Mouse (Mus musculus) ES-Bruce4 (cell line): Measurements from ENCODE around the gene Ropn1. TPM values are rescaled to one million over a fixed set of nuclear protein-coding genes. Genes with fewer than 3 reads are reported as not detected.
"Not testable (repeated sequence)": the region's sequence is repeated elsewhere in the genome, so short reads cannot be mapped to it uniquely, and the experiment has no call there.

Source experiments
- H3K27ac ChIP-seq: 2 replicates; pipeline ENCODE4 v1.5.1; 2012; ENCODE audit warnings: low read length, inconsistent platforms; ENCODE audit not compliant: insufficient read depth
- H3K27me3 ChIP-seq: 2 replicates; pipeline ENCODE4 v1.6.1; 2012; ENCODE audit warnings: mild to moderate bottlenecking, low read length, inconsistent platforms; ENCODE audit not compliant: control insufficient read depth, poor library complexity, insufficient read depth, severe bottlenecking
- H3K36me3 ChIP-seq: 2 replicates; pipeline ENCODE4 v1.6.1; 2012; ENCODE audit warnings: inconsistent platforms, mild to moderate bottlenecking, low read length, moderate library complexity; ENCODE audit not compliant: control insufficient read depth, poor library complexity, insufficient read depth, severe bottlenecking
- H3K4me1 ChIP-seq: one replicate; pipeline ENCODE4 v1.8.1; 2011; ENCODE audit warnings: low read length; ENCODE audit not compliant: control insufficient read depth, insufficient read depth
- H3K4me3 ChIP-seq: 2 replicates; pipeline ENCODE4 v1.5.1; 2011; ENCODE audit warnings: low read depth, mild to moderate bottlenecking, low read length
- H3K9ac ChIP-seq: 2 replicates; pipeline ENCODE4 v1.6.1; 2012; ENCODE audit warnings: low read depth, mild to moderate bottlenecking, inconsistent platforms; ENCODE audit not compliant: poor library complexity, severe bottlenecking
- H3K9me3 ChIP-seq: replicated peaks from 2 replicates; pipeline ENCODE4 v1.6.1; 2012; ENCODE audit warnings: mild to moderate bottlenecking, low read length, inconsistent platforms; ENCODE audit not compliant: control insufficient read depth, poor library complexity, insufficient read depth, severe bottlenecking
- CTCF ChIP-seq: IDR thresholded peaks from one replicate; pipeline ENCODE4 v1.8.1; 2011; ENCODE audit warnings: low read depth, low read length
- EP300 ChIP-seq: IDR thresholded peaks from 2 replicates; pipeline ENCODE4 v1.6.1; 2011; ENCODE audit warnings: low read depth, low read length; ENCODE audit not compliant: insufficient read depth
- POLR2A ChIP-seq: IDR thresholded peaks from one replicate; pipeline ENCODE4 v1.8.1; 2011; ENCODE audit warnings: low read length; ENCODE audit not compliant: insufficient read depth
- polyA plus RNA-seq: library from polyadenylated mRNA; stranded (reverse); fragments of >200 nt; gene quantifications from 2 replicates; pipeline ENCODE4 v1.2.4, GENCODE M21; 2011; ENCODE audit warnings: low read depth; ENCODE audit not compliant: missing spikeins, insufficient read depth, insufficient read length

Gene Ropn1
- polyA plus RNA-seq, 1 experiment, result not detected

GRCm38 (mm10) chr16:34694477-34694876 lies 44.8 kb downstream of the Ropn1 start:
- no peaks in the 10 kb centered on the region for H3K27me3 ChIP-seq
- TF ChIP-seq POLR2A (no peak), EP300 (no peak), CTCF (no peak)
- H3K36me3 ChIP-seq, result peaks cover 19% of the 10 kb centered on the region
- no peaks in the 10 kb centered on the region for H3K4me1 ChIP-seq
- no peak overlapping the region for H3K27ac ChIP-seq
- H3K4me3 ChIP-seq, result no peak overlapping the region
- H3K9me3 ChIP-seq, result no peaks in the 10 kb centered on the region
- H3K9ac ChIP-seq, result no peak overlapping the region

GRCm38 (mm10) chr16:34698721-34699120 lies 49.0 kb downstream of the Ropn1 start:
- H3K36me3 ChIP-seq, result peaks cover 23% of the 10 kb centered on the region
- not testable (repeated sequence) for H3K4me3 ChIP-seq, H3K27ac ChIP-seq, H3K4me1 ChIP-seq, H3K9ac ChIP-seq, H3K27me3 ChIP-seq, H3K9me3 ChIP-seq

DNA sequence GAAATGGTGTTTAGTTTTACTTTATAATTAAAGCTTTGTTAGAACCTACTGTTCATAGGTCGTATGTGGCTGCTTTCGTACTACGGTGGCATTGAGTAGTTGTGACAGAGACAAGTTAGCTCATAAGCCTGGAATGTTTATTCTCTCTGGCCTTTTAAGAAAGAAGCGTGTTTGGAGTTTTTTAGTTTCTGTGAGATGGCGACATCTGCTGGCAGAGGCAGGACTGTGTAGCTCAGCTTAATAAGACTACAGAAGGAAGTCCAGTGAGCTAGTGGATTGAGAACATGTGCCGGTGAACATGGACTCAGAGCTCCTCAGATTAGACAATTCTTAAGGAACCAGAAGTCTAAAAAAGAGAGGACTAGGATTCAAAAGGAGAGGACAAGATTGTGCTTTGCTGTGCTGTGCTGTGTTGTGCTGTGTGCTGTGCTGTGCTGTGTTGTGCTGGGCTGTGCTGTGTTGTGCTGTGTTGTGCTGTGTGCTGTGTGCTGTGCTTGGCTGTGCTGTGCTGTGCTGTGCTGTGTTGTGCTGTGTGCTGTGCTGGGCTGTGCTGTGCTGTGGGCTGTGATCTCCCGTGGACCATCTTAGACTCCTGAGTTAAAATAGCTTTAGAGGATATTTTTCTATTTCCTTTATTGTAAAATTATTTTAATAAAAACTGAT lies 50.6 kb downstream of the Ropn1 start:
- Histone ChIP-seq H3K36me3 (peaks cover 30% of the 10 kb centered on the region), H3K4me3 (no peak overlapping the region), H3K9ac (no peak overlapping the region), H3K4me1 (no peaks in the 10 kb centered on the region), H3K27ac (no peak overlapping the region), H3K27me3 (no peaks in the 10 kb centered on the region), H3K9me3 (no peaks in the 10 kb centered on the region)
- TF ChIP-seq CTCF, result no peak

DNA sequence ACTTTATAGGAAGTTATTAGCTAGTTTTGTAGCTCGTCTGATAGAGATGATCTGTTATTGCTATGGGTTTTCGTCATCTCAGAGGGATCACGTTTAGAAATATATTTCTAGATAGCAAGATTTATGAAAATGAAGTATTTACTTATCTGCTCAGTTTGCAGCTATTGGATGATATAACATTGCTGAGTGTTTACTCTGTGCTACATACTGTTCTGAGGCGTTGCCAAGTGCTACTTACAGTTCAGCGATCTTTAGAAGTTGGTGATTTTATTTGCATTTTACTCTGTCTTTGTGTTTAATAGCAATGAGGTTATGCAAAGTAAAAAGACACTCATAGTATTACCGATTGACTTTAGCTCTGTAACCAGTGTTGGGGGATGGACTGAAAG lies 51.1 kb downstream of the Ropn1 start:
- Histone ChIP-seq H3K27ac (no peak overlapping the region), H3K4me3 (no peak overlapping the region), H3K9me3 (no peaks in the 10 kb centered on the region), H3K27me3 (no peaks in the 10 kb centered on the region), H3K4me1 (no peaks in the 10 kb centered on the region), H3K9ac (no peak overlapping the region), H3K36me3 (peaks cover 31% of the 10 kb centered on the region)
- TF ChIP-seq CTCF (no peak), EP300 (no peak), POLR2A (no peak)

- H3K4me3 ChIP-seq, result no peak overlapping the region
- TF ChIP-seq CTCF (no peak), POLR2A (no peak), EP300 (no peak)
- H3K36me3 ChIP-seq, result peaks cover 41% of the 10 kb centered on the region
- H3K9me3 ChIP-seq, result no peaks in the 10 kb centered on the region
- no peaks in the 10 kb centered on the region for H3K4me1 ChIP-seq
- no peak overlapping the region for H3K9ac ChIP-seq
- no peaks in the 10 kb centered on the region for H3K27me3 ChIP-seq
- no peak overlapping the region for H3K27ac ChIP-seq
Measured at GRCm38 (mm10) chr16:34706019-34706418, 56.3 kb downstream of the Ropn1 start.

DNA sequence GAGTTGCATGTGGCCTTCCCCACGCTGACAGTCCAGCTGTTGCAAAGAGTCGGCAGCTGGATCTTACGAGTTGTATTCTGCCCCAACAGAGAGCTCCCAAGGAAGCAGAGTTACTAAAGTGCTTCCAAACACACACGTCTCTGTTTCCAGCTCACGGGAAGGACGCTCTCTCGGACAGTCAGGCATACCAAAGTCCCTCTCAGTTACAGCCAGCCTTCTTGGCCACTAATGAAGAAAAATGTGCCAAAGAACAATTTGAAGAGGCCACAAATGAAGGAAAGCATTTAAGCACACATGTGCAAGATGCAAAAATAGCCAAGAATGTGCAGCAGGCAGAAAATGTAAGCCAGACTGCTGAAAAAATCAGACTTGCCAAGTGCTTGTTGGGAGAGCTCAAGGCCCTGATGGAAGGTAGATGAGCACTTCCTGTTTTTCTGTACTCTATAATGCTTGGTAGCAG lies 56.8 kb downstream of the Ropn1 start:
- Histone ChIP-seq H3K36me3 (peaks cover 38% of the 10 kb centered on the region), H3K9ac (no peak overlapping the region), H3K4me1 (no peaks in the 10 kb centered on the region), H3K27ac (no peak overlapping the region), H3K27me3 (no peaks in the 10 kb centered on the region), H3K9me3 (no peaks in the 10 kb centered on the region), H3K4me3 (no peak overlapping the region)
- TF ChIP-seq POLR2A (no peak), EP300 (no peak), CTCF (no peak)
